Mouse (Mus musculus) midbrain, postnatal 0 days (tissue): ENCODE results near the gene Sema4c. TPM values are rescaled to one million over a fixed set of nuclear protein-coding genes. Genes with fewer than 3 reads are reported as not detected.
A peak's percentile ranks its signal among the peaks of the same experiment; 100 is the strongest.

Experiments
- ATAC-seq: fragments of 200-750 bp; cut with Nextera tagmentation; 2 replicates; pipeline ENCODE4 v1.8.0; 2017; ENCODE audit warnings: moderate number of reproducible peaks, mild to moderate bottlenecking, moderate TSS enrichment, moderate library complexity; ENCODE audit not compliant: low FRiP score
- DNase-seq: peaks from one replicate; pipeline ENCODE4 v3.0.0-alpha.2; 2015; ENCODE audit warnings: low spot score
- H3K27ac ChIP-seq: fragments of 300-500 bp; sonication (generic); 2 replicates; pipeline ENCODE4 v1.5.1; 2014; ENCODE audit warnings: low read depth, mild to moderate bottlenecking, low read length, mixed read lengths
- H3K27me3 ChIP-seq: fragments of 300-500 bp; sonication (generic); 2 replicates; pipeline ENCODE4 v1.6.1; 2014; ENCODE audit warnings: low read length, control low read depth, mixed read lengths; ENCODE audit not compliant: insufficient read depth
- H3K36me3 ChIP-seq: fragments of 300-500 bp; sonication (generic); 2 replicates; pipeline ENCODE4 v1.6.1; 2014; ENCODE audit warnings: low read length, control low read depth, mixed read lengths; ENCODE audit not compliant: insufficient read depth
- H3K4me1 ChIP-seq: fragments of 300-500 bp; sonication (generic); 2 replicates; pipeline ENCODE4 v1.6.1; 2014; ENCODE audit warnings: mild to moderate bottlenecking, control low read depth, antibody characterized with exemption, low read length, mixed read lengths; ENCODE audit not compliant: insufficient read depth
- H3K4me2 ChIP-seq: fragments of 300-500 bp; sonication (generic); 2 replicates; pipeline ENCODE4 v1.6.1; 2014; ENCODE audit warnings: low read depth, mild to moderate bottlenecking, low read length, mixed read lengths; ENCODE audit not compliant: poor library complexity, severe bottlenecking
- H3K4me3 ChIP-seq: fragments of 300-500 bp; sonication (generic); 2 replicates; pipeline ENCODE4 v1.5.1; 2014; ENCODE audit warnings: low read depth, mild to moderate bottlenecking, low read length, moderate library complexity
- H3K9ac ChIP-seq: fragments of 300-500 bp; sonication (generic); replicated peaks from 2 replicates; pipeline ENCODE4 v1.6.1; 2014; ENCODE audit warnings: mild to moderate bottlenecking, low read length, moderate library complexity, mixed read lengths; ENCODE audit not compliant: poor library complexity, severe bottlenecking
- H3K9me3 ChIP-seq: fragments of 300-500 bp; sonication (generic); 2 replicates; pipeline ENCODE4 v1.6.1; 2016; ENCODE audit warnings: low read length, control low read depth
- CTCF ChIP-seq: IDR thresholded peaks from 2 replicates; pipeline ENCODE4 v1.5.1; 2016; ENCODE audit warnings: antibody characterized with exemption, mild to moderate bottlenecking
- WGBS: fragments of 180-500 bp; shearing (Covaris S2); extraction: QIAGEN DNeasy Blood & Tissue Kit; methylation state at CpG from one replicate; pipeline ENCODE4 v1.1.7; 2014; 5-methylcytosine and 5-hydroxymethylcytosine counted together
- polyA plus RNA-seq: library from polyadenylated mRNA; unstranded; fragments of >200 nt; fragmentation: Nextera tagmentation; extraction: Ambion mirVana; gene quantifications from 2 replicates; pipeline ENCODE4 v1.2.1, GENCODE M21; 2015
- total RNA-seq: library from RNA; depleted of rRNA; stranded (reverse); fragments of >200 nt; gene quantifications from 2 replicates; pipeline ENCODE4 v1.2.3, GENCODE M21; 2014

The Sema4c gene
- total and polyA plus RNA-seq, 2 experiments from 2014 or later: 18.0 to 30.0 TPM

DNA sequence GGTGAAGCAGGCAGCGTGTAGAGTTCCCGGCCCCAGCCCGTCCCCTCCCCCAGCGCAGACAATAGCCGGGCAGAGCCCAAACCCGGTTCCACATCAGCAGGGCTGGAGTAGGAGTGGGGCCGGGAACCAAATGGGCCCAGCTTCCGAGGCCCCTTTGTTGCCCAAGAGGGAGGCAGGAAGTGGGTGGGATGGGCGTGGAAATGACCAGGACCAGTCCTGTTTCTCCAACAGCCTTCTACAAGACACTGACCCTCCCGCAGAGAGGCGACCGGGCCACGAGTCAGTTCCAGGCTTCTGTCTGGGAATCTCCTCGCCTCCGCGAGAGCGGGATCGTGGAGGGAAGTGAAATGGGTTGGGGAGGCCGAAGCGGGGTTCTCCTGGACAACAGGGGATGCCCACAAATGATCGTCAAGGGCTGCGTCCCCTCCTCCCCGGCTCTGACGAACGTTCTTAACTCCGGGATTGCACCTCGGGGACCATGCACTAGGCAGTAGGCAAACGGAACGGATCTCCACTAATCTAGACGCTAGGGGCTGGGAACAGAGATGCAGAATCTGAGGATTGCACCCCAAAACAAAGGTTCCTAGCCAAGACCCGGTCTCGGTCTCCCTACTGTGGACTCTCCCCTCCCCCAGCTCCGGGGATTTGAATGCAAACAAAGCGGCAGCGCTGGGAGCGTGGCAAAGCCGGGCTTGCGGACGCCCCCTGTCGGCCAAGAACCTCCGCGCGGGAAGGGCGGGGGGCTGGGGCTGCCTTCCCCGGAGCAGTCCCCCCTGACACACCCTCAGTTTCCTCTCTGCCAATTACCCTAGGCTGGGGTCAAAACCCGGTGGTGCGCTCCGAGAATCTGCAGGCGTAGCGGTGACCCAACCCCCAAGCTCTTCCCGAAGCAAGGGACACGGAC lies 1.3 kb downstream of the Sema4c start:
- Histone ChIP-seq H3K27ac (peak overlapping the region; percentile 93), H3K9ac (peak overlapping the region; percentile 97), H3K9me3 (no peaks in the 10 kb centered on the region), H3K4me3 (peak overlapping the region; percentile 94), H3K27me3 (no peaks in the 10 kb centered on the region), H3K36me3 (peaks cover 35% of the 10 kb centered on the region), H3K4me2 (peak overlapping the region; percentile 96), H3K4me1 (peaks cover 19% of the 10 kb centered on the region; the same call in 1 of the 2 replicates)
- peak; percentile 90 for TF ChIP-seq CTCF
- peak; percentile 84 for ATAC-seq
- DNase-seq: peak; percentile 94
- WGBS: under 1% methylated on average over 50 of the region's 52 CpGs

DNA sequence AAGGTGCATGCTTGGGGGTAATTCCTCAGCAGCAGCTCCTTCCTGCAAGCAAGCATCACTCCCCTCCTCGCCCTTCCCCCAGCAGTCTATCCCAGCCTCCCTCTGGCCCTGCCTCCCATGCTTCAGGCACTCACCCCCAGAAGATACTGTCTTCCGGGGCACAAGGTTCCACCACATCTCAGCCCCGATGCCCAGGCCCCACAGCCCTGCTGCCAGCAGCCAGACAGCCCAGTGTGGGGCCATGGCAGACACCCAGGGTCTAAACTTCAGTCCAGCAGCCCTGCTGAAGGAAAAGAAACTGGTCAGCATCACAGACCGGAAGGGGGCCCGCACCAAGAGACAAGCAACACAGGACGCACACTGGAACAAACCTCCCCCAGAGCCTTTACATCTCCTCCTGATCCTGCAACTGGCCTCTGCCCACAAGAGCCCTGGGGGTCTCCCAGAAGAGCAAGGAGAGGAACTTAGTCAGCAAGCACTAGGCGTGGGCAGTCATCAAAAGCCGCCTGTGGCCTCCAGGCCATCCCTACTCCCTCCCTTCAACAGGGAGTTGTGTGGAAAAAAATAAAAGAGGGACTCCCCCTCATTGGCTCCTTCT lies 2.3 kb downstream of the Sema4c start:
- Histone ChIP-seq H3K27me3 (no peaks in the 10 kb centered on the region), H3K4me1 (peaks cover 19% of the 10 kb centered on the region; the same call in 1 of the 2 replicates), H3K36me3 (peaks cover 44% of the 10 kb centered on the region), H3K4me2 (peak overlapping the region; percentile 96), H3K9me3 (no peaks in the 10 kb centered on the region), H3K9ac (peak overlapping the region; percentile 97), H3K4me3 (peak overlapping the region; percentile 94), H3K27ac (peak overlapping the region; percentile 93)
- peak; percentile 48 for DNase-seq
- WGBS: 1% methylated on average over 8 of the region's 8 CpGs
- no peak for TF ChIP-seq CTCF
- no peak for ATAC-seq

DNA sequence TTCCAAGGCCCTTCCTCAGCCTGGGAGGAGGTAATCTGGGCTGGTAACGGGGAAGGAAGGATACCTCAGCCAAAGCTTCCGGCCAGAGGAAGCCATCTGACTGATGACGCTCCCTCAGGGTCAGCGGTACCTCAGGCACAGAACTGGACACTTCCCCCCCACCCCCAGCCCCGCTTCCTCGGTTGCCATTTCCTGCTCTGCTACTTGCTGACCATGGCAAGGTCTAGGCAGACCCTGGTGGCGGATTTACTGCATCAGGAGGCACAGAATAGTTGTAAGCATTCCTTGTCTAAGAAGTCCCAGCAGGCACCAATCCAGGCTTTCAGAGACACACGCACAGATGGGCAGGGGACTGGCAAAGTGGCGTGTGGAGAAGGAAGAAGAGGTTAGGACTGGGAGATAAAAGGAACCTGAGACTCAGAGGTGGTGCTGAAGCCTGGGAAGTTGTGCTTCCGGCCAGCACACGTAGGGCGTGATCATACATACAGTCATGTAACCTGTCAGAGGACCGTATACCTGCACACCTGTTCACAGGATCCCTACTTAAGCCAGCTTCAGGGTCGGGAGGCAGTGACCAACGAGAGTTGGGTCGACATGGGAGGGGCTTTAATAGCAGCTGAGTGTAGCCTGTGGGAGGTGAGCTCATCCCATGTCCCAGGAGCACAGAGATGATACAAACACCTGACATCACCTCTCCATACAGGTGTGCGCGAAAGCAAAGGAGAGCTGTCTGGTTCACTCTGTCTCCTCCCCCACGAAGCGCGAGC lies 3.3 kb downstream of the Sema4c start:
- H3K4me3 ChIP-seq: peak overlapping the region; percentile 94; the same call in 1 of the 2 replicates
- peak overlapping the region; percentile 96 for H3K4me2 ChIP-seq
- H3K4me1 ChIP-seq: peaks cover 19% of the 10 kb centered on the region; the same call in 1 of the 2 replicates
- H3K9me3 ChIP-seq: no peaks in the 10 kb centered on the region
- H3K27me3 ChIP-seq: no peaks in the 10 kb centered on the region
- H3K9ac ChIP-seq: peak overlapping the region; percentile 50
- H3K27ac ChIP-seq: peak overlapping the region; percentile 93
- WGBS: 71% methylated on average over 21 of the region's 21 CpGs
- TF ChIP-seq CTCF: 0 out of 2 replicates have a peak, but pooled peaks have one; percentile 6
- ATAC-seq: no peak
- DNase-seq: no peak
- peaks cover 54% of the 10 kb centered on the region for H3K36me3 ChIP-seq

DNA sequence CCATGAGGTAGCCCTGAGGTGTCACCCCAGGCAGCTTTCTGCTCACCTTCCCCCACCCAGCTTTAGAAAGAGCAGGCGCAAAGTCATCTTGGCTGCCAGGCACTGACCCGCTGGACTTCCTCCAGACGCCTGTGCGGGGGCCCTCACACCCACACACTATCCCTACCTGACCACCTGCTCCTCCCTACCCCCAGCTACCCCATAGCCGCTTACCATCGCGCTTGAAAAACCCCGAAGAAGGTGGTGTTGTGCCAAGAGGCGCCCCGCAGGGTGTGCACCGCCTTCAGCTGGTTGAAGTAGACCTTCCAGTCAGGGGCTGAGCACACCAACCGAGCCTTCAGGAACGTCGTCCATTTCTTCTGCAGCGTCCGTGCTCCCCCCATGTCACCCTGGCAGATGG lies 5.6 kb downstream of the Sema4c start:
- Histone ChIP-seq H3K27me3 (no peaks in the 10 kb centered on the region), H3K9ac (no peak overlapping the region), H3K4me3 (no peak overlapping the region), H3K36me3 (peaks cover 68% of the 10 kb centered on the region), H3K9me3 (no peaks in the 10 kb centered on the region), H3K27ac (no peak overlapping the region), H3K4me1 (peaks cover 13% of the 10 kb centered on the region; the same call in 1 of the 2 replicates), H3K4me2 (no peak overlapping the region)
- TF ChIP-seq CTCF: no peak
- ATAC-seq (no peak), DNase-seq (peak; percentile 33)
- 90% methylated on average over 16 of the region's 16 CpGs for WGBS

DNA sequence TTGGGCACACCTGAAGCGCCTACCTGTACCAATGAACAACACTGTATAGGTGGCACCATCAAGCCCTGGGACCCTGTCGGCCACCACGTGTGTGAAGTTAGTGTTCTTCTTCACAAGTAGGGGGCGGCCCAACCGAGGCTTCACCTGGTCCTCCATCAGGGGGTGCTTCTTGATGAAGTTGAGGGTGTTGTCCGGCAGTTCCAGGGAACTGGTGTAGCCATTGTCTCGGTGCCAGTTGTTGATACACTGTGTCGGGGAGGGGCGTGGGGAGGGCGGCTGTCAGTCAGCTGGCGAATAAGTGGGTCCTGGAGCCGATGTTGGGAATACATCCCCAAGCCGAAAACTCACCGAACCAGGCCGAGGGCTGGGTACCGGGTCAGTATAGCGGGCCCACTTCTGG lies 6.2 kb downstream of the Sema4c start:
- Histone ChIP-seq H3K9ac (no peak overlapping the region), H3K4me1 (peaks cover 13% of the 10 kb centered on the region; the same call in 1 of the 2 replicates), H3K27ac (no peak overlapping the region), H3K4me2 (no peak overlapping the region), H3K4me3 (no peak overlapping the region), H3K36me3 (peaks cover 68% of the 10 kb centered on the region), H3K27me3 (no peaks in the 10 kb centered on the region), H3K9me3 (no peaks in the 10 kb centered on the region)
- TF ChIP-seq CTCF: no peak
- DNase-seq (no peak), ATAC-seq (no peak)
- WGBS: 91% methylated on average over 17 of the region's 17 CpGs
